Mouse (Mus musculus) kidney, postnatal 4 days (tissue): ENCODE data around the gene Gm20388.

ENCODE experiments used
- DNase-seq, 2 experiments: peaks; one replicate each; pipeline ENCODE4 v3.0.0; 2021; ENCODE audit warnings: mixed read lengths in 2 of 2

Gm20388 gene

GRCm38 (mm10) chr8:121251089-121251488, 1340.4 kb downstream of the Gm20388 start:
- no peak for DNase-seq

GRCm38 (mm10) chr8:121255727-121256265, 1345.2 kb downstream of the Gm20388 start:
- no peak for DNase-seq

GRCm38 (mm10) chr8:121258126-121258792, 1347.6 kb downstream of the Gm20388 start:
- peak; percentile 68 to 79 for DNase-seq

- DNase-seq, result peak; percentile 57 to 73
Observed at GRCm38 (mm10) chr8:121262728-121263389, 1352.2 kb downstream of the Gm20388 start.

- peak; percentile 59 to 76 for DNase-seq
Observed at GRCm38 (mm10) chr8:121263390-121263775, 1352.7 kb downstream of the Gm20388 start.

- peak in 1 of 2 experiments; percentile 40 for DNase-seq
Observed at GRCm38 (mm10) chr8:121264260-121264659, 1353.6 kb downstream of the Gm20388 start.

- DNase-seq, result peak; percentile 44 to 54
Observed at GRCm38 (mm10) chr8:121271542-121271941, 1360.9 kb downstream of the Gm20388 start.

GRCm38 (mm10) chr8:121273195-121273594, 1362.6 kb downstream of the Gm20388 start:
- DNase-seq, result peak; percentile 52 to 70

- no peak for DNase-seq
Observed at GRCm38 (mm10) chr8:121273620-121274019, 1363.0 kb downstream of the Gm20388 start.

- peak; percentile 53 to 71 for DNase-seq
Observed at GRCm38 (mm10) chr8:121280414-121280813, 1369.8 kb downstream of the Gm20388 start.

GRCm38 (mm10) chr8:121289346-121289745, 1378.7 kb downstream of the Gm20388 start:
- DNase-seq, result no peak

- no peak for DNase-seq
Observed at GRCm38 (mm10) chr8:121290547-121290946, 1379.9 kb downstream of the Gm20388 start.

GRCm38 (mm10) chr8:121293418-121293817, 1382.8 kb downstream of the Gm20388 start:
- no peak for DNase-seq

- peak; percentile 54 to 73 for DNase-seq
Observed at GRCm38 (mm10) chr8:121294234-121295108, 1383.8 kb downstream of the Gm20388 start.

- no peak for DNase-seq
Observed at GRCm38 (mm10) chr8:121296082-121296481, 1385.4 kb downstream of the Gm20388 start.

- no peak for DNase-seq
Observed at GRCm38 (mm10) chr8:121296597-121296996, 1386.0 kb downstream of the Gm20388 start.

GRCm38 (mm10) chr8:121297299-121297698, 1386.7 kb downstream of the Gm20388 start:
- DNase-seq, result no peak

GRCm38 (mm10) chr8:121300066-121300465, 1389.4 kb downstream of the Gm20388 start:
- DNase-seq, result no peak

GRCm38 (mm10) chr8:121300501-121301411, 1390.1 kb downstream of the Gm20388 start:
- peak; percentile 81 to 87 for DNase-seq

- peak; percentile 70 to 78 for DNase-seq
Observed at GRCm38 (mm10) chr8:121301431-121301830, 1390.8 kb downstream of the Gm20388 start.

- DNase-seq, result peak; percentile 61 to 76
Observed at GRCm38 (mm10) chr8:121301978-121302649, 1391.5 kb downstream of the Gm20388 start.
